Mouse (Mus musculus): ENCODE results near the gene Rgs11.
"Not testable (repeated sequence)": the region's sequence is repeated elsewhere in the genome, so short reads cannot be mapped to it uniquely, and the experiment has no call there.

Rgs11 gene

DNA sequence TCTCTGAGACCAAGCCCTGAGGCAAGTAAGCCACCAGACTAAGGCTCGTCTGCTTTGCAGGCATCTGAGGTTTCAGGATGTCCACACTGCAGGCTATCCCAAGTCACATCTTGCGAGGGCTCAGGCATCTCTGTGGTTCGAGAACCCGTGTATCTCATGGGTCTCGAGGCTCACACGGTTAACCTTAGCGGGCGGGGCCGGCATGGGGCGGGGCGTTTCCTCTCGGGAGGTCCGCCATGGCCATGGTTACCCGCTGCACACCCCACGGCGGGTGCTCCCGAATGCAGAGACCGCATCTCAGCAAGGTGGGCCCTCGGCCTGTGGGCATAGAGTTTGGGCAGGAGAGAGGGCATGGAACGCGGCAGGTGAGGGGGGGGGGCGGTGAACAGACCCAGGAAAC is at the start of gene Rgs11:
Gene Rgs11 (plus strand): TSS at position 215 of the 400 bp plus-strand sequence.
- no peak for DNase-seq (ENCODE audit: low spot score)

DNA sequence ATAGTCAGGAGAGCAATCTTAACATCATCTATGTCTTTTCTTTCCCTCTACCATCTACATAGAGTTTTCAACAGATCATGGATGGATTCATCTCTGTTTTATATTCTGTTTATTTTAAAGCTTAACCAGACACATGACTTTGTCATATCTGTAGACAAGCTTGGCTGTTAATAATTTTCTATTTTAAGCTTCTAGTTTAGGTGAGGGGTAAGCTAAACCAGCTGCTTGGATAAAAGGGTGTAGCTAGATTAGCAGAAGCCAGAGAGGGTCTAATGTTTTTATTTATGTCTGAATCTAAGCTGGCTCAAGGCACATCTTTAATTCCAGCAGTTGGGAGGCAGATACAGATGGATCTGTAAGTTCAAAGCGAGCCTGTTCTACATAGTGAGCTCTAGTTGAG is 40.0 kb upstream of the Rgs11 start:
- no peak for DNase-seq (ENCODE audit: low spot score)

- no peak for DNase-seq (ENCODE audit: low spot score)
These were observed 34.7 kb upstream of the Rgs11 start for GRCm38 (mm10) chr17:26168039-26168438.

- peak; percentile 17 for DNase-seq (ENCODE audit: low spot score)
These were observed 27.5 kb upstream of the Rgs11 start for GRCm38 (mm10) chr17:26175248-26175647.

GRCm38 (mm10) chr17:26178611-26179010 is 24.1 kb upstream of the Rgs11 start:
- DNase-seq (ENCODE audit: low spot score), result no peak

DNA sequence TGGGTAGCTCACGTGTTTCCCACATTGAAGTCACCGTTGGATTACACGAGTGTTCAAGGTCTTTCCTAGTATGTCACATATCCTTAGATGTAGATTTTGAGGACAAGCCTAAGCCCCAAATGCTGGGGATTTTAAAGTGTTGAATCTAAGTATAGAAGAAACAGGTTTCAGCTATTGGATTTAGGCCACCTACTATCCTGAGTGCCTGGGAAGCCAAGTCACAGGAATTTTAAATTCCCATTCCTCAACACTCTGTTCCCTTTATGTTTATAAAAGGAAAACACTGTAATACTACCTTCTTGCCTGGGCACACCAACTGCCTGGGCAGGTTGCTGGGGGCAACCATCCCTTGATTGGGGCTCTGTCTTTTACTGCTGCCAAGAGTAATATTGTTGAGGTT is 21.6 kb upstream of the Rgs11 start:
- no peak for DNase-seq (ENCODE audit: low spot score)

DNA sequence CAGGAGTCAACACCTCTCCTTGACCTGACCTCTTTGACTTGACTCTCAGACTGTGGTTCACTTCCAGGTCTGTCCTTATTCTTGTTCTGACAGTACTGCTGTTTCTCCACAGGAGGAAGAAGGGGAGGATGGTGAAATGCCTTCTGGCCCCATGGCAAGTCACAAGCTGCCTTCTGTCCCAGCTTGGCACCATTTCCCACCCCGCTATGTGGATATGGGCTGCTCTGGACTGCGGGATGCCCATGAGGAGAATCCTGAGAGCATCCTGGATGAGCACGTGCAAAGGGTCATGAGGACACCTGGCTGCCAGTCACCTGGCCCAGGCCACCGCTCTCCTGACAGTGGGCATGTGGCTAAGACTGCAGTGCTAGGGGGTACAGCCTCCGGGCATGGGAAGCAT is 15.2 kb upstream of the Rgs11 start:
- DNase-seq (ENCODE audit: low spot score), result no peak

DNA sequence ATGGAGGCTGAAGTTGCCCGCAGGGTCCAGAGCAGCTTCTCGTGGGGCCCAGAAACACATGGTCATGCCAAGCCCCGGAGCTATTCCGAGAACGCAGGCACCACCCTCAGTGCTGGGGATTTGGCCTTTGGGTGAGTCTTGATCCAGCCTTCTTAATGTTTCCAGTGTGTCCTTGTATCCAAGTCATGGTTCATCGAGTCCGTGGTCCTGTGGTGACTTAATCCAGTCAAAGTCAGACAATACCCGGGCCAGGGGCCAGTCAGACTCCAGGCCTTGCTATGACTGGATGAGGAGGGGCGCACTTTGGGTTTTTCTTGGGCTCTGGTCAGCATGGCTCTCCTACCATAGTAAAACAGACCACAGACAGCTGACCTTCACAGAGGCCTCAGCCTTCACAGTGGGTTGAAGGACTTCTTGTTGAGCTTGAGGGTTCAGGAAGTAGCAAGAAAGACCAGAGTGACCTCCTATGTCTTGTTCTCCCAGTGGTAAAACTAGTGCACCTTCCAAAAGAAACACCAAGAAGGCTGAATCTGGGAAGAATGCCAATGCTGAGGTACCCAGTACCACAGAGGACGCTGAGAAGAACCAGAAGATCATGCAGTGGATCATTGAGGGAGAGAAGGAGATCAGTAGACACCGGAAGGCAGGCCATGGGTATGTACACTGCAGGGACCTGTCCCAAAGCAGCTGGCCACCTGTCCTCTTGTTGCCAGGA is 14.5 kb upstream of the Rgs11 start:
- no peak for DNase-seq (ENCODE audit: low spot score)

- DNase-seq (ENCODE audit: low spot score), result not testable (repeated sequence)
These were observed 11.3 kb upstream of the Rgs11 start for GRCm38 (mm10) chr17:26191486-26191885.

DNA sequence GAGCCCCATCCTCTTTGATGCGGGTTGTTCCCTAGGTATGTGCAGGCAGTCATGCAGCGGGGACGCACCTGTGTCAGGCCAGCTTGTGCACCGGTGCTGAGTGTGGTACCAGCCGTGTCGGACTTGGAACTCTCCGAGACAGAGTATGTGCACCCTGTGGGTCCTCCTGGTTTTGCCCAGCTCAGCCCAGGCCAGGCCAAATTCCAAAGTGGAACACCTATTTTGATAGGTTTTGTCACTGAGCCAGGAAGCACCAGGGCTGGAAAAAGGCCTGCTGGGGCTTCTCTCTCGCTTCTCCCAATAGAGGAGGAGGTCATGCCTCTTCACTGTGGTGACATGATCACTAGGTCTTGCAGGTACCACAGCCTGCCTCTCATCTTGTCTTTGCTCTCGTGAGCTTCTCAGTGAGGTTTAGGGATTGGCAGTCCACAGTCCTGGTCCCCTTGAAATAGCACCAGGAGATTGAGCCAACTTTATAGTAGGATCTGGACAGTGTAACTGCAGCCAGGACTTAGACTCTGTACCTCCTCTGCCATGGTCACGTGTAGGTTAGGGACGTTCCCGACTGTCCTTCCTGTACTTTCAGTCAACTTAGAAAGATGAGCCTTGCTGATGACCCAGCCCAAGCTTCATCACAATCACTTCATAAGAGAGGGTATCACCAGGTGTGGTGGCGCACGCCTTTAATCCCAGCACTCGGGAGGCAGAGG is 10.1 kb upstream of the Rgs11 start:
- no peak for DNase-seq (ENCODE audit: low spot score)

DNA sequence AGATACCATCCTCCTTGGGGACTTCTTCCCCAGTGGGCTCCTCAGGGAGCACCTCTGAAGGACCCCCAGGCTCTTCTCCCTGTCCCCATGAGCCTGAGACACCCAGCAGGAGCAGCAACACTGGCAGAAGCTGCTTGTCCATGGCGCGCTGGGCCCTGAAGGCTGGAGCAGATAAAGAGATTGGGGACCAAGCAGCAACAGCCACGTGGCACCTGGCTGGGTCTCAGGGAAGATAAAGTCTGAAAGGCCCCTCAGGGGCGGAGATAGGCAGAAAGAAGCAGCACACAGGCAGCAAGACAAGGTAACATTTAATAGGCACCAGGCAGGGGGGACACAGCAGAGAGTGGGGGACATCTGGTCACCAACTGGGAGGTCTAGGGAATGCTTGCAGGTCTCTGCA is 3.9 kb upstream of the Rgs11 start, which contains the start of gene Pdia2:
Gene Pdia2 (minus strand): TSS at position 196 of the 400 bp plus-strand sequence.
- DNase-seq (ENCODE audit: low spot score), result no peak

- peak; percentile 60 for DNase-seq (ENCODE audit: low spot score)
These were observed 1.7 kb upstream of the Rgs11 start for GRCm38 (mm10) chr17:26200831-26201705.

- DNase-seq (ENCODE audit: low spot score), result no peak
These were observed 753 bp upstream of the Rgs11 start for GRCm38 (mm10) chr17:26201998-26202397.

DNA sequence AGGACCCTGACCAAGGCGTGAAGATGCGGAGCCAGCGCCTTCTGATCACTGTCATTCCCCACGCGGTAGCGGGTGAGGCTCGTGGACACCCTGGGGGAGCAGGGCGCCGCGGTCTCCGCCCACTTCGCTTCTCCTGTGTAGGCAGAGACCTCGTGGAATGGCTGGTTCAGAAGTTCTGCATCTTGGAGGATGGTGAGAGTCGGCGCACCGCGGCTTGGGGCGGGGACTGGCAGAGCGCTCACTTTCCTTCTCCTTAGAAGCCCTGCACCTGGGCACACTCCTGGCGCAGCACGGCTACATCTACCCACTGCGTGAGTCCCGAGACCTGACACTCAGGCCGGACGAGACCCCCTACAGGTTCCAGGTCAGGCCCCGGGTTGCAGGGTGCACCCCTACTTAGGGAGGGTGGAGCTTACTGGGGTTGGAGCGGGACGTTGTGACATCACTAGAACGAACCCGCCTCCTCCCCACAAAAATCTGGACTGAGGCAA is 615 bp downstream of the Rgs11 start:
- DNase-seq (ENCODE audit: low spot score), result no peak

- peak; percentile 36 for DNase-seq (ENCODE audit: low spot score)
These were observed 2.0 kb downstream of the Rgs11 start for GRCm38 (mm10) chr17:26204766-26205165.

- no peak for DNase-seq (ENCODE audit: low spot score)
These were observed 3.6 kb downstream of the Rgs11 start for GRCm38 (mm10) chr17:26206392-26206791.

DNA sequence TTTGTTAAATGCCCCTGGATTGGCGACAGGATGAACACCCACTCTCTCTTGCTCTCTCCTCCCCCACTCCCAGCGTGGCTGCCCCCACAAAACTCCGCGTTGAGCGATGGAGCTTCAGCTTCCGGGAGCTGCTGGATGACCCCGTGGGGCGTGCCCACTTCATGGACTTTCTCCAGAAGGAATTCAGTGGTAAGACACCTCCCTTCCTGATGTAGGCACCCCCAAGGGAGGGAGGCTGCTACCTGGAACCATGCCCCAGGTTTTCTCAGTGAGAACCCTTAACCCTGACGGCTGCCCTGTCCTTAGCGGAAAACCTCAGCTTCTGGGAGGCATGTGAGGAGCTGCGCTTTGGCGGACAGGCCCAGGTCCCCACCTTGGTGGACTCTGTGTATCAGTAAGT is 4.9 kb downstream of the Rgs11 start, which contains the start of gene Arhgdig:
Gene Arhgdig (minus strand): TSS at position 101 of the 400 bp plus-strand sequence.
- no peak for DNase-seq (ENCODE audit: low spot score)

- DNase-seq (ENCODE audit: low spot score), result no peak
These were observed 9.5 kb downstream of the Rgs11 start for GRCm38 (mm10) chr17:26212241-26212640.

- DNase-seq (ENCODE audit: low spot score), result no peak
These were observed 9.9 kb downstream of the Rgs11 start for GRCm38 (mm10) chr17:26212681-26213080.

DNA sequence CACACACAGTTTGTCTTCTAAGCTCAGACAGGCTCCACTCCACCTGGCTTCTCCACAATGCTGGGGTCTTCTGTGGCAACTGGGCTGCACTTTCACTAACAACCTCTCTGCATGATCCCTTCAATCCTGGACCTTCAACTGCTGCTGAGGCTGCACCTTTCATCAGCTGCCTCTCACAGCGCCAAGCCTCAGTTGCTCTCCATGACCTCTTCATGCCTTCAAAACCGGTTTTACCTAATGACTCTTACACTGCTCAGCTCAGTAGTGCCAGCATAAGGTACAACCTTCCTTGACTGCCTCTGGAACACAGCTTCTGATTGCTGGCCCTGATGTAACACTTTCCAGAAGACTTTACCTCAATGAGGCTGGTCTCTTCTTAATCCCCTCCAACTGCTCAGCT is 18.8 kb downstream of the Rgs11 start:
- DNase-seq (ENCODE audit: low spot score), result no peak

DNA sequence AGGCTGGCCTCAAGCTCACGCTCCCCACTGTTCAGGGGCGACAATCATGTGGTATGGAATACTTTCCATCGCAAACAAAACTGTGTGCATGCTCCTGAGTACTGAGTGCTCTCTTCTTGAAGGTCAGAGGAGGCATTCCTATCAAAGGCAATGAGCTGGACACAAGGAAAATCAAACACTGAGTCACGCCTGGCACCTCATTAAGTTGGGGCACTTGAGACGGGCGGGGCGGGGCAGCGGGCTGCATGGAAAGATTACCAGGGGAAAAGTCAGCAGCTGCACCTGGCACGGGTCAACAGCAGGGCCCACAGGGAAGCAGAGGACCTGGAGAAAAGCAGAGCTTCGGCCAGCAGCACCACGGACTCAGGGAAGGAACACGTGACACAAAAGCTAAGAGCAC is 22.4 kb downstream of the Rgs11 start:
- no peak for DNase-seq (ENCODE audit: low spot score)

DNA sequence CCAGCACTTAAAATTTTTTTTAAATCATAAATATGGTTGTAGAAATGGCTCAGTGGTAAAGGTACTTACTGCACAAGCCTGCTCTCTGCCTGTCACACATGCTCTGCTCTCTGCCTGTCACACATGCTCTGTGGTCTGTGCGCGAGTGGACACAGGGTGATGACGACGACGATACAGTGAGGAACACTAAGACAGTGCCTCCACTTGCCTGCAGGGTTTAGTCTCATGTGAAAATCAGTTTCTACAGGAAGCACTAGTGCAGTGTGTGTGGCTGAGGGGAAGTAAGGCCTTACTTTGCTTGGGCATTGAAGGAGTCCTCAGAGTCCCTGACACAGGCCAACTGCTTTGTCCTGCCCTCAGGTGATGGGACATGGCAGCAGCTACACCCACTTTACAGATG is 27.0 kb downstream of the Rgs11 start:
- DNase-seq (ENCODE audit: low spot score), result no peak
